Mouse (Mus musculus): ENCODE data around the gene Dcun1d2. TPM values are rescaled to one million over a fixed set of nuclear protein-coding genes. Genes with fewer than 3 reads are reported as not detected.

Dcun1d2 gene
- total and polyA plus RNA-seq, 3 experiments = 13.2 to 14.9 (median 14.7) TPM

- Histone ChIP-seq H3K9me3 (replicated peaks; ENCODE audit: low read length) (no peaks in the 10 kb centered on the region), H3K4me3 (replicated peaks in 1 of 3; ENCODE audit: low read depth in 2 of 3, low read length in 2 of 3, poor library complexity in 1 of 3) (no peak overlapping the region), H3K27ac (ENCODE audit: insufficient read depth, low read depth) (no peak overlapping the region), H3K9ac (ENCODE audit: insufficient read depth, low read depth) (no peak overlapping the region), H3K4me2 (ENCODE audit: insufficient read depth, low read depth, poor library complexity, severe bottlenecking) (no peak overlapping the region), H3K79me2 (replicated peaks; ENCODE audit: control insufficient read depth, extremely low read depth, insufficient read depth, poor library complexity, severe bottlenecking) (0 out of 2 replicates have a peak, but pooled peaks cover 3% of the 10 kb centered on the region), H3K4me1 (ENCODE audit: control insufficient read depth in 1 of 2, insufficient read depth in 2 of 2) (peaks cover 0 to 16% of the 10 kb centered on the region in 2 experiments; a peak in 2 of 4 replicates), H3K27me3 (replicated peaks) (no peaks in the 10 kb centered on the region), H3K36me3 (replicated peaks in 1 of 2; ENCODE audit: control insufficient read depth in 1 of 2, insufficient read depth in 1 of 2, low read length in 1 of 2) (peaks cover 0 to 21% of the 10 kb centered on the region in 2 experiments)
- in situ Hi-C loops (cut with MboI; ENCODE audit: low pct_ligation_motif_present, low pct_unique_long_range_greater_than_20kb, low sequenced_read_pairs) = no loop called here
- no peak for DNase-seq (ENCODE audit: extremely low read depth)
- 0 out of 4 replicates have a peak, but pooled peaks of 1 of the 2 experiments have one; percentile 30 for TF ChIP-seq CTCF (conservative IDR thresholded peaks at IDR 0.05 in 1 of 2, IDR thresholded peaks at IDR 0.05 in 1 of 2; ENCODE audit: low read depth in 2 of 2, low read length in 2 of 2)
- no peak for TF ChIP-seq RAD21 (IDR thresholded peaks at IDR 0.05; ENCODE audit: low read depth, low read length)
- dilution Hi-C loops (cut with MboI; ENCODE audit: extremely low pct_ligation_motif_present, extremely low pct_unique_long_range_greater_than_20kb, low sequenced_read_pairs) = no loop called here
Observed at GRCm38 (mm10) chr8:13283200-13283599, 4.7 kb downstream of the Dcun1d2 start.

DNA sequence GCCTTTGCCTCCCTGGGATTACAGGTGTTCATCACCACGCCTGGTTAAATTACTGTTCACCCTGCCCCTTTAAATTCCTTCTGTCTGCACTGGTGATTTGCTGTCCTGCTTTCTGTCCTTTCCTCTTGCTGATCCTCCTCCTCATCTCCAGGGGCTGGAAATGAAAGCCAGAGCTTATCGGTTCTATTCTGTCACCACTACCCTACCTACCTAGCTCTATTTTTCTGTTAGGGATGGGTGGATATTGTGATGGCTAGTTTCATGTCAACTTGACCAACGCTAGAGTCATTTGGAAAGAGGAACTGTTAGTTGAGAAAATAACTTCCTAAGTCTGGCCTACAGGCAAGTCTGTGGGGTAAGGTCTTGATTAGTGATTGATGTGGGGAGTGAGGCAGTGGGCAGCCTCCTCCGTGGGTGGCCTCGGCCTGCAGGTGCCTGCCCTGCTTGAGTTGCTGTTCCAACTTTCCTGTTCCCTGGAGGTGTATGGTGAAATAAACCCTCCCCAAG is 10.9 kb downstream of the Dcun1d2 start:
- in situ Hi-C loops (cut with MboI; ENCODE audit: low pct_ligation_motif_present, low pct_unique_long_range_greater_than_20kb, low sequenced_read_pairs) = no loop called here
- H3K36me3 ChIP-seq (replicated peaks in 1 of 2; ENCODE audit: control insufficient read depth in 1 of 2, insufficient read depth in 1 of 2, low read length in 1 of 2) = peaks cover 8 to 37% of the 10 kb centered on the region in 2 experiments
- DNase-seq (ENCODE audit: extremely low read depth) = no peak

DNA sequence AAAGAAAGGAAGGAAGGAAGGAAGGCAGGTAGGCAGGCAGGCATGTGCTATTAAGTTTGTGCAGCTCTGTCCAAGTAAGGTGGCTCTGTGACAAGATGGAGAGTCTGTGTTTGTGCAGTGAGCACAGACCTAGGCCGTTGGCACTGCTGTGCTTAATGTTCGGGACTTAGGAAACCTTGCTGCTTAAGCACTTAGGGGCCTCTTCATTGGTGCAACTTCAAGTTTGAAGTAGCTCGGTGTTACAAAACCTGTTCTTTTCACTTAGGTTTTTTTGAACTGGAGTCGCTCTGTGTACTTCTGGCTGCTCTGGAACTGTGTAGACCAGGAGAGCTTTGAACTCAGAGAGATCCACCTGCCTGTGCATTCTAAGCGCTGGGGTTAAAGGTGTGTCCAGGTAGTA is 15.1 kb downstream of the Dcun1d2 start:
- H3K4me1 ChIP-seq (ENCODE audit: control insufficient read depth in 1 of 2, insufficient read depth in 2 of 2) = peaks cover 7 to 13% of the 10 kb centered on the region in 2 experiments; a peak in 3 of 4 replicates

More for the DNA sequence above, 10.9 kb downstream of the Dcun1d2 start:
- TF ChIP-seq E2F4 (IDR thresholded peaks at IDR 0.05; ENCODE audit: insufficient replicate concordance, low read depth, low read length) (no peak), RCOR1 (conservative IDR thresholded peaks at IDR 0.05; ENCODE audit: low read depth, low read length) (no peak), IRF4 (IDR thresholded peaks at IDR 0.05; ENCODE audit: low read depth, low read length) (peak; percentile 86), CTCF (conservative IDR thresholded peaks at IDR 0.05 in 1 of 2, IDR thresholded peaks at IDR 0.05 in 1 of 2; ENCODE audit: low read depth in 2 of 2, low read length in 2 of 2) (no peak), CHD2 (IDR thresholded peaks at IDR 0.05; ENCODE audit: low read length) (no peak), HCFC1 (IDR thresholded peaks at IDR 0.05; ENCODE audit: low read depth, low read length) (no peak), JUND (conservative IDR thresholded peaks at IDR 0.05; ENCODE audit: low read depth, low read length) (peak; percentile 39; the same call in 1 of the 2 replicates), NRF1 (IDR thresholded peaks at IDR 0.05; ENCODE audit: low read depth, low read length) (no peak), EP300 (IDR thresholded peaks at IDR 0.05; ENCODE audit: low read length) (peak; percentile 82), SMC3 (IDR thresholded peaks at IDR 0.05; ENCODE audit: low read depth, low read length) (no peak)
- Histone ChIP-seq H3K27me3 (replicated peaks) (no peaks in the 10 kb centered on the region), H3K27ac (ENCODE audit: insufficient read depth, low read depth) (0 out of 2 replicates have a peak overlapping the region, but pooled peaks have one; percentile 33), H3K9me3 (replicated peaks; ENCODE audit: low read length) (no peaks in the 10 kb centered on the region), H3K4me2 (ENCODE audit: insufficient read depth, low read depth, poor library complexity, severe bottlenecking) (no peak overlapping the region), H3K79me2 (replicated peaks; ENCODE audit: control insufficient read depth, extremely low read depth, insufficient read depth, poor library complexity, severe bottlenecking) (no peaks in the 10 kb centered on the region), H3K4me1 (ENCODE audit: control insufficient read depth in 1 of 2, insufficient read depth in 2 of 2) (peaks cover 7 to 13% of the 10 kb centered on the region in 2 experiments; a peak in 3 of 4 replicates), H3K4me3 (replicated peaks in 1 of 3; ENCODE audit: low read depth in 2 of 3, low read length in 2 of 3, poor library complexity in 1 of 3) (peak overlapping the region in 1 of 3 experiments; percentile 31), H3K9ac (ENCODE audit: insufficient read depth, low read depth) (no peak overlapping the region)
- dilution Hi-C loops (cut with MboI; ENCODE audit: extremely low pct_ligation_motif_present, extremely low pct_unique_long_range_greater_than_20kb, low sequenced_read_pairs) = no loop called here

More for the DNA sequence above, 15.1 kb downstream of the Dcun1d2 start:
- Histone ChIP-seq H3K4me3 (replicated peaks in 1 of 3; ENCODE audit: low read depth in 2 of 3, low read length in 2 of 3, poor library complexity in 1 of 3) (no peak overlapping the region), H3K27me3 (replicated peaks) (no peaks in the 10 kb centered on the region), H3K9me3 (replicated peaks; ENCODE audit: low read length) (no peaks in the 10 kb centered on the region), H3K36me3 (replicated peaks in 1 of 2; ENCODE audit: control insufficient read depth in 1 of 2, insufficient read depth in 1 of 2, low read length in 1 of 2) (peaks cover 35 to 49% of the 10 kb centered on the region in 2 experiments), H3K79me2 (replicated peaks; ENCODE audit: control insufficient read depth, extremely low read depth, insufficient read depth, poor library complexity, severe bottlenecking) (no peaks in the 10 kb centered on the region), H3K4me2 (ENCODE audit: insufficient read depth, low read depth, poor library complexity, severe bottlenecking) (no peak overlapping the region), H3K9ac (ENCODE audit: insufficient read depth, low read depth) (no peak overlapping the region), H3K27ac (ENCODE audit: insufficient read depth, low read depth) (no peak overlapping the region)
- no peak for TF ChIP-seq CHD1 (IDR thresholded peaks at IDR 0.05; ENCODE audit: low read depth, low read length)
- no peak for DNase-seq (ENCODE audit: extremely low read depth)
- dilution Hi-C loops (cut with MboI; ENCODE audit: extremely low pct_ligation_motif_present, extremely low pct_unique_long_range_greater_than_20kb, low sequenced_read_pairs) = no loop called here
- in situ Hi-C loops (cut with MboI; ENCODE audit: low pct_ligation_motif_present, low pct_unique_long_range_greater_than_20kb, low sequenced_read_pairs) = no loop called here
